Mouse (Mus musculus): ENCODE data around the gene P2ry13. TPM values are rescaled to one million over a fixed set of nuclear protein-coding genes. Genes with fewer than 3 reads are reported as not detected.

P2ry13 gene
- total and polyA plus RNA-seq, 2 experiments from 2014 or later, result 2.2 to 3.6 TPM

DNA sequence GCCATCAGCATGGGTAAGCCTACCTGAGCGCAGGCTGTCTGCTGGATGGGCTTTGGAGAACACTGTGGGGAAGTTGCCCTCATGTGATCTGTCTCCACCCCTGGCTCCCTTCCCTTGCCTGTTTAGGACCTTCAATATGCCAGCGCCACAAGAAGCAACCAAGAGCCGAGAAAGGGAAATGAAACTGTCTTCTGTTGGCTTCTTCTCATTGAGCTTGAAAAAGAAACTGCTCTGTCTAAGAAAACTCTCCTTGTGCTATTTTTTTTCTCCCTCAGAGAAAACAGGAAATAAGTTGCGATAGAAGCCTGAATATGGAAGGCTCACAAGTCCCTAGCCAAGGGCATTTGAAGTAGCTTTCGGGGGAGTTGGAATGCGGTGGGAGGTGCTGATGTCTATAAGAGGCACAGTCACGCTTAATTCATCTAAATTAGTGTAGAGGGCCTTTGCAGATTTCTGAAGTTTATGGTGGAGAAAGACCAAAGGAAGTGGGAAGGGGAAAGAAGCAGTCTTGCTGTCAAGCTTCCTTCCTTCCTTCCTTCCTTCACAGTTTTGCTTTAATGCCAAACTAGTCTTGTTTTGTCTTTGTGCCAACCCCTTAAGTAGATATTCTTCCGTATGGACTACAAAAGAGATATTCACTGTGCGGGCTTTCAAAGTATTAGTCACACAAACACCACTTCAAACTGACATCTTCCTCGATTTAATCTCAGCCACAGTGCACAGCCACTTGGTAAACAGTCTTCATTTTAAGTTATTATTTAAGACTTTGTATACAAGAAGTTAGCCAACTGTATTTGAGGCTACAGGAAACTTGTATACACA, 18.3 kb upstream of the P2ry13 start:
- no peak for TF ChIP-seq CTCF (IDR thresholded peaks at IDR 0.05; ENCODE audit: low read depth)
- no peak overlapping the region for H3K4me3 ChIP-seq (ENCODE audit: low read length)
- H3K36me3 ChIP-seq (ENCODE audit: insufficient read depth, low read length), result no peaks in the 10 kb centered on the region
- H3K4me1 ChIP-seq (ENCODE audit: insufficient read depth, low read length), result no peaks in the 10 kb centered on the region; the same call in 1 of the 2 replicates
- ATAC-seq (no peak; the same call in 1 of the 2 replicates), DNase-seq (ENCODE audit: low spot score) (peak; percentile 18)
- H3K4me2 ChIP-seq (ENCODE audit: low read depth, low read length), result no peak overlapping the region
- 0 out of 2 replicates have a peak overlapping the region, but pooled peaks have one; percentile 22 for H3K27ac ChIP-seq
- H3K9ac ChIP-seq (replicated peaks; ENCODE audit: low read length), result no peak overlapping the region
- no peaks in the 10 kb centered on the region for H3K27me3 ChIP-seq (ENCODE audit: insufficient read depth, low read length)
- WGBS, result 41% methylated on average over 10 of the region's 10 CpGs
- H3K9me3 ChIP-seq (ENCODE audit: low read length), result no peaks in the 10 kb centered on the region

DNA sequence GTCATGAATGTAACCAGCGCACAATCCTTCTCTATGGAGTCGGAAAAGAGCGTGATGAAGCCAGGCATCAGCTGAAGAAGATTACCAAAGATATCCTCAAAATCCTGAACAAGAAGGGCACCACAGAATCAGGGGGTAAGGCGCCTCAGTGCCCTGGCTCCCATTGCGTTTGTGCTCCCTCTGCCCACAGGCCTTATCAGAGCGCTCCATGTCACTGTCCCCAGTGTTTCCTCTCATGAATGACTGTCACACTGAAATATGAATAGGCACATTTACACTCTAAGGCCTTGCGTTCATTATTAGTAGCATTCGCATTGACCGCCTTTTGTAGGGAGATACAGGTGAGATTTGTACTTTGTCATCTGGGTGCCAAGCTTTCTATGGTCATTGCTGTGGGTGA, 17.0 kb upstream of the P2ry13 start:
- Histone ChIP-seq H3K9me3 (ENCODE audit: low read length) (no peaks in the 10 kb centered on the region), H3K4me1 (ENCODE audit: insufficient read depth, low read length) (no peaks in the 10 kb centered on the region; the same call in 1 of the 2 replicates), H3K27ac (no peak overlapping the region), H3K27me3 (ENCODE audit: insufficient read depth, low read length) (no peaks in the 10 kb centered on the region), H3K4me3 (ENCODE audit: low read length) (no peak overlapping the region), H3K4me2 (ENCODE audit: low read depth, low read length) (no peak overlapping the region), H3K9ac (replicated peaks; ENCODE audit: low read length) (no peak overlapping the region), H3K36me3 (ENCODE audit: insufficient read depth, low read length) (no peaks in the 10 kb centered on the region)
- no peak for TF ChIP-seq CTCF (IDR thresholded peaks at IDR 0.05; ENCODE audit: low read depth)
- DNase-seq (ENCODE audit: low spot score) (no peak), ATAC-seq (no peak)
- WGBS, result 96% methylated on average over 9 of the region's 9 CpGs

DNA sequence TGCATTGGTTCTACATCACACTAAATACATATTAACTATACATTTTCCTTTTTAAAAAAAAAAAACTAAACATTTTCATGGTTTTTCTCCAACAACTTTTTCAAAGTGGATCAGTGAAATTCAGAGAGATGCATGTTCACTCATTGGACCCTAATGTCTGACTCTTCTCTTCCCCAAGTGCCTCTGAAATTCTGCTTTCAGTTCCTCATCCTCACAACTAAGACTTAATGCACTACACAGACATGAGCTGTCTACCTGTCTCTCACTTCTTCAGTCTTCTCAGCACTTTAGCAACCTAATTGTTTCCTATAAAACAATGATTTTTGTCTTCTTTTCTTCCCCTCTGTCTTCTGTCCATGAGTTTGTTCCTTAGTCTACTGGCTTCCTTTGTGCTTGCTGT, 14.7 kb upstream of the P2ry13 start:
- H3K27ac ChIP-seq, result no peak overlapping the region
- H3K4me1 ChIP-seq (ENCODE audit: insufficient read depth, low read length), result no peaks in the 10 kb centered on the region; the same call in 1 of the 2 replicates
- no peaks in the 10 kb centered on the region for H3K36me3 ChIP-seq (ENCODE audit: insufficient read depth, low read length)
- H3K27me3 ChIP-seq (ENCODE audit: insufficient read depth, low read length), result no peaks in the 10 kb centered on the region
- no peak for DNase-seq (ENCODE audit: low spot score)
- H3K4me2 ChIP-seq (ENCODE audit: low read depth, low read length), result no peak overlapping the region
- no peak overlapping the region for H3K9ac ChIP-seq (replicated peaks; ENCODE audit: low read length)
- no peak for ATAC-seq
- TF ChIP-seq CTCF (IDR thresholded peaks at IDR 0.05; ENCODE audit: low read depth), result no peak
- no peaks in the 10 kb centered on the region for H3K9me3 ChIP-seq (ENCODE audit: low read length)
- H3K4me3 ChIP-seq (ENCODE audit: low read length), result no peak overlapping the region

DNA sequence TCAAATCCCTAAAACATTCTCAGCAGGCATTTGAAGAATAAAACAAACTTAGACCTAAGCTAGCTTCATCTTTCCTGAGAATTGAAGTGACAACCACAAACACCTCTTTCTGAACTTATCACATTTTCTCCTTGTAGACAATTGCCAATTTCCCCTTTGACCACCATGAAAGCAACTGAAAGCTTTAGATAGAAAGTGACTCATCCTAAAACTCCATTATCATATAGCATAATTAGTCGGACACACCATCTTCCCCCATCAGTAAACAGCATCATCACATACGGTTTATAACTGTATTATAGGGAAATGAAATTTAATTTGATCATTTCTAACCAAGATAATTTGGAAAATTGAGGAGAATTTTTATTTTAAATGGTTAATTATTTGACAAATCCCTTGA, 11.6 kb upstream of the P2ry13 start:
- ATAC-seq (no peak), DNase-seq (ENCODE audit: low spot score) (no peak)
- Histone ChIP-seq H3K9me3 (ENCODE audit: low read length) (no peaks in the 10 kb centered on the region), H3K36me3 (ENCODE audit: insufficient read depth, low read length) (no peaks in the 10 kb centered on the region), H3K27ac (no peak overlapping the region), H3K9ac (replicated peaks; ENCODE audit: low read length) (no peak overlapping the region), H3K4me3 (ENCODE audit: low read length) (no peak overlapping the region), H3K4me2 (ENCODE audit: low read depth, low read length) (no peak overlapping the region), H3K27me3 (ENCODE audit: insufficient read depth, low read length) (no peaks in the 10 kb centered on the region), H3K4me1 (ENCODE audit: insufficient read depth, low read length) (no peaks in the 10 kb centered on the region)
- 92% methylated on average over 2 of the region's 2 CpGs for WGBS
- no peak for TF ChIP-seq CTCF (IDR thresholded peaks at IDR 0.05; ENCODE audit: low read depth)

DNA sequence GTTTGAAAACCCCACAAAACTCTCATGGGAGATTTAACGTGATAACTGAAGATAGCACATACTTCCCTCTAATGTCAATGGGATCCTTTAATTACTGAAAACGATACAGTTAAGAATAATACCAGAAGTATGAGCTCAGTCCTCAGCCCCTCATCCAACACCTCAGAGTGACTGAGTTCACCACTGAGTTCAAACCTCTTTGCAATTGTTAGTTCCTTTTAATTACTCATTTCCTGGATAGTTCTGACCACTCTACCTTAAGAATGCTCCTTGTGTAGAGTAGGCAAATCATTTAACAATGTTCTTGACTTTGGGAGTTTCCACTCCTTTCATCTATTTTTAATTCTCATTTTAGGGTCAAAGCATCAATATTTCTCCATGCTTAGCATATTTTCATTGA, 8.6 kb upstream of the P2ry13 start:
- WGBS, result 88% methylated on average over 2 of the region's 2 CpGs
- Histone ChIP-seq H3K4me3 (ENCODE audit: low read length) (no peak overlapping the region), H3K9me3 (ENCODE audit: low read length) (no peaks in the 10 kb centered on the region), H3K36me3 (ENCODE audit: insufficient read depth, low read length) (no peaks in the 10 kb centered on the region), H3K4me2 (ENCODE audit: low read depth, low read length) (no peak overlapping the region), H3K4me1 (ENCODE audit: insufficient read depth, low read length) (no peaks in the 10 kb centered on the region), H3K27ac (no peak overlapping the region), H3K27me3 (ENCODE audit: insufficient read depth, low read length) (no peaks in the 10 kb centered on the region), H3K9ac (replicated peaks; ENCODE audit: low read length) (no peak overlapping the region)
- ATAC-seq, result no peak
- no peak for DNase-seq (ENCODE audit: low spot score)
- no peak for TF ChIP-seq CTCF (IDR thresholded peaks at IDR 0.05; ENCODE audit: low read depth)

DNA sequence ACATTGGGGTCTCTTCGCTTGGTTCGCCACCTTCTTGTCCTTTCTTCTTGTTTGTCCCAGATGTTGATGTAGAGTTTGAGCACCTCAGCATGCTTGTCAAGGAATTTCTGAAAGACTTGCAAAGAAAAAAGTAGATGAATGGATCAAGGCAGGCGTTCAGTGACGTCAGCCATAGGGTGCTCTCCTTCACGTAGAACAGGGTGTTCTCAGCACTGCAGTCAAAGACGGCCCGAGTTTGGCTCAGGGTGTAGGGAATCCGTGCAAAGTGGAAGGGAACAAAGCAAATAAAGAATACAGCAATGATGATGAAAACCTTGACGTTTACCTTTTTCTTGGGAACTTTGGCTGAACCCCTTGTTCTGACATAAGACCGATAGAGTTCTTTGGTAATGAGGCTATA, 6.5 kb upstream of the P2ry13 start:
- Histone ChIP-seq H3K9ac (replicated peaks; ENCODE audit: low read length) (no peak overlapping the region), H3K4me2 (ENCODE audit: low read depth, low read length) (no peak overlapping the region), H3K27me3 (ENCODE audit: insufficient read depth, low read length) (no peaks in the 10 kb centered on the region), H3K4me3 (ENCODE audit: low read length) (no peak overlapping the region), H3K9me3 (ENCODE audit: low read length) (no peaks in the 10 kb centered on the region), H3K27ac (no peak overlapping the region), H3K4me1 (ENCODE audit: insufficient read depth, low read length) (no peaks in the 10 kb centered on the region), H3K36me3 (ENCODE audit: insufficient read depth, low read length) (no peaks in the 10 kb centered on the region)
- ATAC-seq (no peak), DNase-seq (ENCODE audit: low spot score) (no peak)
- WGBS, result 93% methylated on average over 10 of the region's 10 CpGs
- TF ChIP-seq CTCF (IDR thresholded peaks at IDR 0.05; ENCODE audit: low read depth), result no peak

DNA sequence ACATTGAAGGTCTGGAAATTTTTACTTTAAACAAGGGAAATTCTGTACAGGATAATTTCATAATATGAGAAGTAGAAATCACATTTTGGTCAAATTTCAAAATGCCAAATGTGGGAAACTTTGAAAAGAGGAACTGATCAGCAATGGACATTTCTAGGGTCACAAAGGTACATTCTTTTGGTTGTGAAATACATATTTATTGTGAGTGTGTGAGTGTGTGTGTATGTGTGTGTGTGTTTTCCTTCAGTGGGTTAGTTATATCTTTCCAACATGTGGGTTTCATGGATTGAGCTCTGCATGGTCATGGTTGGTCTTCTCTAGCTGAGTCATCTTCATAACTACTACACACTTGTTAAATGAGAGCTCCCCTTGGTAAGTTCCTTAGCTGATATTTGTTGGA, 1.7 kb upstream of the P2ry13 start:
- DNase-seq (ENCODE audit: low spot score) (no peak), ATAC-seq (no peak)
- Histone ChIP-seq H3K4me3 (ENCODE audit: low read length) (no peak overlapping the region), H3K36me3 (ENCODE audit: insufficient read depth, low read length) (no peaks in the 10 kb centered on the region), H3K9ac (replicated peaks; ENCODE audit: low read length) (no peak overlapping the region), H3K9me3 (ENCODE audit: low read length) (no peaks in the 10 kb centered on the region), H3K4me2 (ENCODE audit: low read depth, low read length) (no peak overlapping the region), H3K27ac (no peak overlapping the region), H3K4me1 (ENCODE audit: insufficient read depth, low read length) (no peaks in the 10 kb centered on the region), H3K27me3 (ENCODE audit: insufficient read depth, low read length) (no peaks in the 10 kb centered on the region)
- no peak for TF ChIP-seq CTCF (IDR thresholded peaks at IDR 0.05; ENCODE audit: low read depth)

Data from hindbrain, postnatal 0 days (tissue).